Mouse (Mus musculus): ENCODE results near the gene Spry2.

GRCm38 (mm10) chr14:105858935-105859334, 37.7 kb downstream of the Spry2 start:
- no peak for TF ChIP-seq E2F4 (IDR thresholded peaks at IDR 0.05; ENCODE audit: insufficient read depth)
- TF ChIP-seq POLR2AphosphoS2 (IDR thresholded peaks at IDR 0.05; ENCODE audit: insufficient read length, low read depth) = no peak
- TF ChIP-seq REST (IDR thresholded peaks at IDR 0.05; ENCODE audit: insufficient read depth, insufficient read length) = no peak
- TF ChIP-seq TCF12 (IDR thresholded peaks at IDR 0.05; ENCODE audit: insufficient read depth, poor library complexity, severe bottlenecking) = no peak
- TF ChIP-seq MAX (IDR thresholded peaks at IDR 0.05; ENCODE audit: low read depth) = no peak
- no peak for TF ChIP-seq POLR2A (IDR thresholded peaks at IDR 0.05; ENCODE audit: insufficient read length, low read depth)
- no peak for TF ChIP-seq CEBPB (IDR thresholded peaks at IDR 0.05; ENCODE audit: insufficient read depth, poor library complexity, severe bottlenecking)
- TF ChIP-seq USF1 (IDR thresholded peaks at IDR 0.05; ENCODE audit: low read depth) = no peak
- TF ChIP-seq TCF3 (IDR thresholded peaks at IDR 0.05; ENCODE audit: insufficient read length, low read depth) = no peak
- no peak for TF ChIP-seq SRF (IDR thresholded peaks at IDR 0.05; ENCODE audit: control insufficient read depth, insufficient read length, low read depth)

Data from myocyte (in vitro differentiated cells).